Mouse (Mus musculus) liver, embryonic 14.5 days (tissue): Measurements from ENCODE around the gene Smarcb1.

Source experiments
- CTCF ChIP-seq: IDR thresholded peaks from 2 replicates; pipeline ENCODE4 v1.5.1; 2016; ENCODE audit warnings: antibody characterized with exemption, low read depth, control low read depth
- EP300 ChIP-seq: IDR thresholded peaks from 2 replicates; pipeline ENCODE4 v1.6.1; 2016; ENCODE audit warnings: antibody characterized with exemption, low read depth

- TF ChIP-seq EP300, result no peak
- no peak for TF ChIP-seq CTCF
Observed at GRCm38 (mm10) chr10:75954381-75954811, 33.0 kb upstream of the Smarcb1 start, which contains the start of gene Gm5134.
